Mouse (Mus musculus): ENCODE results near the gene Mipol1. TPM values are rescaled to one million over a fixed set of nuclear protein-coding genes. Genes with fewer than 3 reads are reported as not detected.
A peak's percentile ranks its signal among the peaks of the same experiment; 100 is the strongest.

The Mipol1 gene
- total RNA-seq, 2 experiments from 2014 or later: 4.5 to 4.9 TPM

DNA sequence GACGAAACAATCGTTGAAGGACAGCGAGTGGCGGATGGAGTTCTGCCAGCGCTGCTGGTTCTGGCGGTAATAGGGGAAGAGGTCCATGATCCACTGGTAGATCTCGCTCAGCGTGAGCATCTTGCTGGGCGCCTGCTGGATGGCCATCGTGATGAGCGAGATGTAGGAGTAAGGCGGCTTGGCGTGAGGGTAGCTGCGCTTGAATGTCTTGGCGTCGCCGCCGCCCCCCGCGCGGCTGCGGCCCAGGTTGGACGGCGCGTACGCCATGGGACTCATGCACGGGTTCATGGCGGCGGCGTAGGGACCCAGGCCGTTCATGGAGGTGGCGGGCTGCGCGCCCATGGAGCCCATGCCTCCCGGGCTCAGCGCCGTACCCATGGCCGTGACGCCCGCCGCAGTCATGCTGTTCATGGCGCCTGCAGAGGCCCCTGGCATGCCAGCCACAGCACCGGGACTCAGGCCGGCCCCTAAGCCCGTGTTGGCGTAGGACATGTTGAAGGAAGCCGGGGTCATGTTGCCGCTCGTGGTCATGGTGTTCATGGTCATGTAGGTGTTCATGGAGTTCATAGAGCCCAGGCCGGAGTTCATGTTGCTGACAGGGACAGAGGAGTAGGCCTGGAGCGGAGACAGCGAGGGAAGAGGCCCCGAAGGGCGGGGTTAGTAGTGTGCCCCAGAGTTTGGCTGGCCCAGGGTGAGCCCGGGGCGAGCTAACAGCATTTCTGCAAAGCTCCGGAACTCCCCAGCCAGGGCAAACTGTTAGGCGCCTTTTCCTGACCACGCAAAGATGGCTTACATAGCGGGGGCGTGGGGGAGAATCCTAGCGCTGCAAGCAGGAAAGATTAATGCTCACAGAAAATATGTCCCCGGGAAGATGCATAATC lies 312.8 kb downstream of the Mipol1 start:
- intact Hi-C loops (cut with DNase I): loop anchor here (5.0 kb wide), 1 partner anchor 851 kb away; the partner anchor contains the start of gene Pax9
- no peak for DNase-seq

- DNase-seq: no peak
Measured at GRCm38 (mm10) chr12:57543627-57543991, 313.4 kb downstream of the Mipol1 start.

DNA sequence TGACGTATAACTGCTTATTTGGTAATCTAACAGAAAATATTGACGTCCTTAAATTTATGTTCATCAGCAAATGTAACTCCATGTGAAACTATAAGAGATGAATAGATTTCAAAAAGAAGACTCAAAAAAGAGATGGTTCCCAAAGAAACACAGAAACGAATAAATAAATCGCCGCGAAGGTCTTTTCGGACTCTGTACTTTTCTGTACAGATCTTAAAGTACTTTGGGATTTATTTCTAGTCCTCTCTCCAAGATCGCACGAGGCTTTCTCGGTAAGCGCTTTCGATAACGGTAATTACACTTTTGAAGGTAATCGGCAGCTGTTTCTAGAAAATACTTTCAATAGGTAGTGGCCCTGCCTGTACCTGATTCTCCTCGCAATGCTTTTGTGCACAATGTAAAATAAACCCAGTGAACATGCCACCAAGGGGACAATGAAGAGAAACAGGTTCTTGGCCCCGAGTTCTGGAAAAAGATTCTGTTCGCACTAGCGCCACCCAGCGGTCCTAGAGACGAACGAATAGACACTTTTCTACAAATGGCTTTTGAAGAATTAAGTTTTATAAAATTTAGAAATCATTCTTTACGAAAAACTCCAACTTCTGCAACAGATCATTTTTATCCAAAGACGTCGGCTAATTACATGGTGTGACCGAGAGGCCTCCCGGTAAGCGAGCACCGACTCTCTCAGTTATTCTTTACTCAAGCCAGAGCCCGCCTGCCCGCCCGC lies 314.6 kb downstream of the Mipol1 start:
- intact Hi-C loops (cut with DNase I): loop anchor here (5.0 kb wide), 2 partner anchors 263 to 853 kb away; partner anchors contain the start of gene Pax9
- DNase-seq: peak; percentile 57 to 58

More at GRCm38 (mm10) chr12:57543627-57543991, 313.4 kb downstream of the Mipol1 start:
- intact Hi-C loops (cut with DNase I): loop anchor here (5.0 kb wide), 1 partner anchor 851 kb away; the partner anchor contains the start of gene Pax9

GRCm38 (mm10) chr12:57545371-57546241 lies 315.4 kb downstream of the Mipol1 start:
- intact Hi-C loops (cut with DNase I): loop anchor here (5.0 kb wide), 1 partner anchor 263 kb away; no protein-coding TSS in a partner anchor
- peak; percentile 5 to 45 for DNase-seq

Other genes with a start within 250 kb of the Mipol1 start
- under 1 TPM; 0.42 to 0.81 TPM for gene Slc25a21, start 33.0 kb upstream of the Mipol1 start, total RNA-seq (2021)
- gene Prps1l3, start within 50 bp of the Mipol1 start, total RNA-seq (2021): 10 to 100 TPM; 17.6 to 17.7 TPM

Data from heart, postnatal 36 days (tissue).